Mouse (Mus musculus): ENCODE measurements around the gene Rnf166. TPM values are rescaled to one million over a fixed set of nuclear protein-coding genes. Genes with fewer than 3 reads are reported as not detected.

Rnf166 gene
- polyA plus RNA-seq, 1 experiment from 2014 or later, result 40.0 TPM

DNA sequence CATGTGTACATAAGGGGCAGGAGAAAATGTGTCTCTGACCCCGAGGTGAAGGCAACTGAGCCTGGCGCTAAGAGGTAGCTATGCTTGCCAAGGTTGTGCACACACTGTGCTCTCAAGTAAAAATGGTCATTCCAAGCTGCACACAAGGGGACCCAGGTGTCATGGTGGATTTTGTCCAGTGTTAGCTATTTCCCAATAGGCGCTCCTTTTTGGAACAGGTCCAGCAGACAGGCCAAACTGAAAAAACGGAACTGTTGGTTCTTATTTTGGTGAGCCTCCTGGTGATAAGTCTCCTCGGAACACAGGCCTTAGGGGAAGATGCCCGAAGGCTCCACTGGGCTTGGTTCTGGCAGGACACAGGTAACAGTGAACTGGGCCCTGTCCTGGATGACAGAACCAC lies 21.5 kb downstream of the Rnf166 start:
- DNase-seq (ENCODE audit: low spot score) (no peak), ATAC-seq (ENCODE audit: low read depth) (no peak)
- H3K4me1 ChIP-seq (ENCODE audit: control insufficient read depth, insufficient read depth, low read length), result no peaks in the 10 kb centered on the region
- H3K27ac ChIP-seq (replicated peaks; ENCODE audit: low read depth, low read length), result no peak overlapping the region
- no peak overlapping the region for H3K9ac ChIP-seq (ENCODE audit: low read depth, low read length)
- H3K4me3 ChIP-seq (ENCODE audit: low read depth, low read length), result no peak overlapping the region
- H3K27me3 ChIP-seq (replicated peaks; ENCODE audit: control insufficient read depth, insufficient read depth, low read length), result peaks cover 2% of the 10 kb centered on the region
- WGBS, result 88% methylated on average over 6 of the region's 6 CpGs
- no peak overlapping the region for H3K4me2 ChIP-seq (ENCODE audit: low read depth, low read length)
- H3K9me3 ChIP-seq (ENCODE audit: control insufficient read depth, low read length), result no peaks in the 10 kb centered on the region
- no peaks in the 10 kb centered on the region for H3K36me3 ChIP-seq (ENCODE audit: control insufficient read depth, insufficient read depth, low read length)

GRCm38 (mm10) chr8:122452154-122452553 lies 23.7 kb downstream of the Rnf166 start:
- H3K9me3 ChIP-seq (ENCODE audit: control insufficient read depth, low read length), result no peaks in the 10 kb centered on the region
- 86% methylated on average over 9 of the region's 10 CpGs for WGBS

GRCm38 (mm10) chr8:122451161-122451703 lies 24.6 kb downstream of the Rnf166 start:
- H3K4me2 ChIP-seq (ENCODE audit: low read depth, low read length), result no peak overlapping the region
- no peak overlapping the region for H3K4me3 ChIP-seq (ENCODE audit: low read depth, low read length)
- H3K9ac ChIP-seq (ENCODE audit: low read depth, low read length), result no peak overlapping the region; the same call in 1 of the 2 replicates
- ATAC-seq (ENCODE audit: low read depth), result 0 out of 2 replicates have a peak, but pooled peaks have one; percentile 16
- H3K27ac ChIP-seq (replicated peaks; ENCODE audit: low read depth, low read length), result no peak overlapping the region
- DNase-seq (ENCODE audit: low spot score), result no peak
- WGBS, result 72% methylated on average over 7 of the region's 7 CpGs
- no peaks in the 10 kb centered on the region for H3K4me1 ChIP-seq (ENCODE audit: control insufficient read depth, insufficient read depth, low read length)
- no peaks in the 10 kb centered on the region for H3K27me3 ChIP-seq (replicated peaks; ENCODE audit: control insufficient read depth, insufficient read depth, low read length)
- no peaks in the 10 kb centered on the region for H3K9me3 ChIP-seq (ENCODE audit: control insufficient read depth, low read length)
- H3K36me3 ChIP-seq (ENCODE audit: control insufficient read depth, insufficient read depth, low read length), result no peaks in the 10 kb centered on the region

More at GRCm38 (mm10) chr8:122452154-122452553, 23.7 kb downstream of the Rnf166 start:
- Histone ChIP-seq H3K9ac (ENCODE audit: low read depth, low read length) (no peak overlapping the region), H3K4me3 (ENCODE audit: low read depth, low read length) (no peak overlapping the region), H3K27me3 (replicated peaks; ENCODE audit: control insufficient read depth, insufficient read depth, low read length) (no peaks in the 10 kb centered on the region), H3K4me1 (ENCODE audit: control insufficient read depth, insufficient read depth, low read length) (no peaks in the 10 kb centered on the region), H3K27ac (replicated peaks; ENCODE audit: low read depth, low read length) (no peak overlapping the region), H3K4me2 (ENCODE audit: low read depth, low read length) (no peak overlapping the region), H3K36me3 (ENCODE audit: control insufficient read depth, insufficient read depth, low read length) (no peaks in the 10 kb centered on the region)
- ATAC-seq (ENCODE audit: low read depth) (no peak), DNase-seq (ENCODE audit: low spot score) (no peak)

- WGBS, result 55% methylated on average over 3 of the region's 3 CpGs
These were observed 30.7 kb downstream of the Rnf166 start for GRCm38 (mm10) chr8:122445203-122445602.

DNA sequence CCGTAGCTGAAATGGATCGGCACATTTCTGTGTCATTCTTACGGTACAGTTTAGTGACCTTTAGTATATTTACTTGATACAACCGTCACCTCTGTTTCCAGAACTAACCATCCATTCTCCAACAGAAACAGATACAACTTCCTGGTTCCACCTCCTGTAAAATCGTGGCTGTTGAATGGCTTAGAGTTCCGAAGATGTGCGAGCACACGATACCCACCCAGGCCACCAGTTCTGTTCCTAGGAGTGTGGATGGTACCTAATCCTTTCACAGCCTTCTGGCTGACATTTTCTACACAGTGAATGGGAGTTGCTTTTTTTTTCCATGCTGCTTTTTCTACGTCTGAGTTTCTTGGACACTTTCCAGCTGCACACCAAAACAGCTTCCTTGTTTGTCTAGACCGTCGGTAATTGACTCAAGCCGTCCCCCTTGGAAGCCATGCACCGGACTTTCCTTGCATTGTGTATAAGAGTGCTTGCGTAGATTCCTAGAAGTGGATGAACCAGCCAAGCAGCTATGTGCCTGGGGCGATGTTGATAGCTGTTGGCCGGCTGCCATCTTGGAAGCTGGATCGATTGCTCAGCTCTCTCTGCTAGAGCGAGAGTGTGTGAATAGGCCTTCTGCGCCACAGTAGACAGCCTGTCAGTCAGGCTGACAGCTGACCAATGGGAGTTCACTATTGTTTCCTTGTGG lies 31.7 kb downstream of the Rnf166 start:
- H3K4me1 ChIP-seq (ENCODE audit: control insufficient read depth, insufficient read depth, low read length), result peaks cover 15% of the 10 kb centered on the region
- H3K4me3 ChIP-seq (ENCODE audit: low read depth, low read length), result peak overlapping the region; percentile 56
- 0 out of 2 replicates have a peak, but pooled peaks cover 6% of the 10 kb centered on the region for H3K36me3 ChIP-seq (ENCODE audit: control insufficient read depth, insufficient read depth, low read length)
- H3K9me3 ChIP-seq (ENCODE audit: control insufficient read depth, low read length), result no peaks in the 10 kb centered on the region
- H3K27ac ChIP-seq (replicated peaks; ENCODE audit: low read depth, low read length), result peak overlapping the region; percentile 91
- no peaks in the 10 kb centered on the region for H3K27me3 ChIP-seq (replicated peaks; ENCODE audit: control insufficient read depth, insufficient read depth, low read length)
- H3K9ac ChIP-seq (ENCODE audit: low read depth, low read length), result peak overlapping the region; percentile 71
- WGBS, result 4% methylated on average over 19 of the region's 19 CpGs
- H3K4me2 ChIP-seq (ENCODE audit: low read depth, low read length), result peak overlapping the region; percentile 82
- DNase-seq (ENCODE audit: low spot score) (peak; percentile 94), ATAC-seq (ENCODE audit: low read depth) (peak; percentile 39)

More at GRCm38 (mm10) chr8:122445203-122445602, 30.7 kb downstream of the Rnf166 start:
- ATAC-seq (ENCODE audit: low read depth) (no peak), DNase-seq (ENCODE audit: low spot score) (no peak)
- H3K27ac ChIP-seq (replicated peaks; ENCODE audit: low read depth, low read length), result no peak overlapping the region
- no peak overlapping the region for H3K9ac ChIP-seq (ENCODE audit: low read depth, low read length)
- H3K9me3 ChIP-seq (ENCODE audit: control insufficient read depth, low read length), result no peaks in the 10 kb centered on the region
- peak overlapping the region; percentile 82 for H3K4me2 ChIP-seq (ENCODE audit: low read depth, low read length)
- no peaks in the 10 kb centered on the region for H3K36me3 ChIP-seq (ENCODE audit: control insufficient read depth, insufficient read depth, low read length)
- H3K4me3 ChIP-seq (ENCODE audit: low read depth, low read length), result no peak overlapping the region
- H3K27me3 ChIP-seq (replicated peaks; ENCODE audit: control insufficient read depth, insufficient read depth, low read length), result no peaks in the 10 kb centered on the region
- peaks cover 15% of the 10 kb centered on the region for H3K4me1 ChIP-seq (ENCODE audit: control insufficient read depth, insufficient read depth, low read length)

GRCm38 (mm10) chr8:122443262-122444006 lies 32.4 kb downstream of the Rnf166 start, which contains the start of gene Mvd:
TSS of gene Mvd (minus strand) at chr8:122443422.
- peak within 1 kb of the TSS; percentile 56 for H3K4me3 ChIP-seq (ENCODE audit: low read depth, low read length)
- H3K4me2 ChIP-seq (ENCODE audit: low read depth, low read length), result peak within 1 kb of the TSS; percentile 97
- H3K9me3 ChIP-seq (ENCODE audit: control insufficient read depth, low read length), result no peaks in the 10 kb centered on the region
- peak within 1 kb of the TSS; percentile 91 for H3K27ac ChIP-seq (replicated peaks; ENCODE audit: low read depth, low read length)
- under 1% methylated on average over 47 of the region's 47 CpGs for WGBS
- H3K9ac ChIP-seq (ENCODE audit: low read depth, low read length), result peak within 1 kb of the TSS; percentile 73
- 0 out of 2 replicates have a peak, but pooled peaks cover 7% of the 10 kb centered on the region for H3K36me3 ChIP-seq (ENCODE audit: control insufficient read depth, insufficient read depth, low read length)
- ATAC-seq (ENCODE audit: low read depth), result peak; percentile 99
- peak; percentile 100 for DNase-seq (ENCODE audit: low spot score)
- H3K4me1 ChIP-seq (ENCODE audit: control insufficient read depth, insufficient read depth, low read length), result peaks cover 15% of the 10 kb centered on the region
- H3K27me3 ChIP-seq (replicated peaks; ENCODE audit: control insufficient read depth, insufficient read depth, low read length), result no peaks in the 10 kb centered on the region

DNA sequence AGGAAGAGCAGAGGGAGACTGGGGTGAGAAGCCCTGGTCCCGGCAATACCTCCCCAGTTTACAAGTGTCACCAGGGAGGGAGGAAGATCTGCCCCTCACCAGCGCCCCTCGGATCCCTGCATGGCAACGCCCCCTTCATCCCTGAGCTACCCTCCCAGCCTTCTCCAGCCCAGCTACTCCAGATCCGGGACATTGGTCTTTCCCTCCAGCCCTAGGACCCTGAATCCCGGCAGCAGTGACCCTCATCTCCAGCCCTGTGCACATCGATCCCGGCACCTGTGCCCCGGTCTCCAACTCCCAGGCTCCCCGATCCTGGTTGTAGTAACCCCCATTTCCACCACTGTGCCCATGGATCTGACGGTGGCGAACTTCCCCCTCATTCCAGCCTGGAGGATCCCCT lies 33.1 kb downstream of the Rnf166 start:
- WGBS, result 1% methylated on average over 8 of the region's 12 CpGs
- DNase-seq (ENCODE audit: low spot score), result no peak
- peaks cover 15% of the 10 kb centered on the region for H3K4me1 ChIP-seq (ENCODE audit: control insufficient read depth, insufficient read depth, low read length)
- H3K9ac ChIP-seq (ENCODE audit: low read depth, low read length), result peak overlapping the region; percentile 73
- H3K9me3 ChIP-seq (ENCODE audit: control insufficient read depth, low read length), result no peaks in the 10 kb centered on the region
- peak overlapping the region; percentile 56 for H3K4me3 ChIP-seq (ENCODE audit: low read depth, low read length)
- peaks cover 12% of the 10 kb centered on the region; the same call in 1 of the 2 replicates for H3K36me3 ChIP-seq (ENCODE audit: control insufficient read depth, insufficient read depth, low read length)
- peak; percentile 4; the same call in 1 of the 2 replicates for ATAC-seq (ENCODE audit: low read depth)
- H3K27ac ChIP-seq (replicated peaks; ENCODE audit: low read depth, low read length), result peak overlapping the region; percentile 71; the same call in 1 of the 2 replicates
- H3K27me3 ChIP-seq (replicated peaks; ENCODE audit: control insufficient read depth, insufficient read depth, low read length), result no peaks in the 10 kb centered on the region
- peak overlapping the region; percentile 97 for H3K4me2 ChIP-seq (ENCODE audit: low read depth, low read length)

DNA sequence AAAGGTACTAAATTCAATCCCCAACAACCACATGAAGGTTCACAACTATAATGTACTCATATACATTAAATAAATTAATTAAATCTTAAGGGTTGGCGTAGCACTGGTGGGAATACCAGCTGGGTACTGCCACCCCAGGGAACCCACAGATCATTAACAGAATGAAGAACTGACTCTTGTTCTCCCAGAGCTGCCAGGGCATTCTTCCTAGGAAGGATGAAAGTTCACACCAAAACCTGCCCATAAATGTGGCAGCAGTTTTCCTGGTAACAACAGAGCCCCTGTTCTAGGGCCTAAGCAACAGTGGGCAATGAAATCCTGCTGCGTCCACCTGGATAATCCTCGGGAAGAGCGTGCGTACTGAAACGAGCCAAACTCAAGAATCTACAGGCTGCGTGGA lies 33.5 kb downstream of the Rnf166 start:
- Histone ChIP-seq H3K9ac (ENCODE audit: low read depth, low read length) (peak overlapping the region; percentile 73), H3K27ac (replicated peaks; ENCODE audit: low read depth, low read length) (no peak overlapping the region), H3K4me2 (ENCODE audit: low read depth, low read length) (peak overlapping the region; percentile 97), H3K4me1 (ENCODE audit: control insufficient read depth, insufficient read depth, low read length) (peaks cover 15% of the 10 kb centered on the region), H3K27me3 (replicated peaks; ENCODE audit: control insufficient read depth, insufficient read depth, low read length) (no peaks in the 10 kb centered on the region), H3K36me3 (ENCODE audit: control insufficient read depth, insufficient read depth, low read length) (peaks cover 14% of the 10 kb centered on the region; the same call in 1 of the 2 replicates), H3K4me3 (ENCODE audit: low read depth, low read length) (peak overlapping the region; percentile 56), H3K9me3 (ENCODE audit: control insufficient read depth, low read length) (no peaks in the 10 kb centered on the region)
- DNase-seq (ENCODE audit: low spot score) (no peak), ATAC-seq (ENCODE audit: low read depth) (no peak)
- 18% methylated on average over 7 of the region's 7 CpGs for WGBS

All from embryonic facial prominence, embryonic 14.5 days (tissue).